Mouse (Mus musculus) neural tube, embryonic 14.5 days (tissue): ENCODE measurements around the gene Elovl6. TPM values are rescaled to one million over a fixed set of nuclear protein-coding genes. Genes with fewer than 3 reads are reported as not detected.

ENCODE experiments used
- ATAC-seq: fragments of 200-750 bp; cut with Nextera tagmentation; 2 replicates; pipeline ENCODE4 v1.8.0; 2017; ENCODE audit warnings: low read depth, mild to moderate bottlenecking, moderate TSS enrichment, moderate library complexity
- H3K27ac ChIP-seq: fragments of 300-500 bp; sonication (generic); 2 replicates; pipeline ENCODE4 v1.5.1; 2014; ENCODE audit warnings: low read depth, mild to moderate bottlenecking, control low read depth, low read length, moderate library complexity, mixed read lengths
- H3K27me3 ChIP-seq: fragments of 300-500 bp; sonication (generic); 2 replicates; pipeline ENCODE4 v1.6.1; 2014; ENCODE audit warnings: low read length; ENCODE audit not compliant: control insufficient read depth, insufficient read depth
- H3K36me3 ChIP-seq: fragments of 300-500 bp; sonication (generic); 2 replicates; pipeline ENCODE4 v1.6.1; 2014; ENCODE audit warnings: low read length, mixed read lengths; ENCODE audit not compliant: control insufficient read depth, insufficient read depth
- H3K4me1 ChIP-seq: fragments of 300-500 bp; sonication (generic); 2 replicates; pipeline ENCODE4 v1.6.1; 2014; ENCODE audit warnings: low read length; ENCODE audit not compliant: control insufficient read depth, insufficient read depth
- H3K4me2 ChIP-seq: fragments of 300-500 bp; sonication (generic); 2 replicates; pipeline ENCODE4 v1.6.1; 2014; ENCODE audit warnings: mild to moderate bottlenecking, low read depth, low read length, control low read depth
- H3K4me3 ChIP-seq: fragments of 300-500 bp; sonication (generic); 2 replicates; pipeline ENCODE4 v1.5.1; 2014; ENCODE audit warnings: low read depth, low read length, control low read depth, mixed read lengths
- H3K9ac ChIP-seq: fragments of 300-500 bp; sonication (generic); replicated peaks from 2 replicates; pipeline ENCODE4 v1.6.1; 2014; ENCODE audit warnings: low read depth, mild to moderate bottlenecking, control low read depth, low read length, mixed read lengths
- H3K9me3 ChIP-seq: fragments of 300-500 bp; sonication (generic); 2 replicates; pipeline ENCODE4 v1.6.1; 2016; ENCODE audit warnings: low read length; ENCODE audit not compliant: control insufficient read depth
- WGBS: fragments of 180-500 bp; shearing (Covaris S2); extraction: QIAGEN DNeasy Blood & Tissue Kit; methylation state at CpG from one replicate; pipeline ENCODE4 v1.1.7; 2014; 5-methylcytosine and 5-hydroxymethylcytosine counted together
- polyA plus RNA-seq: library from polyadenylated mRNA; unstranded; fragments of >200 nt; fragmentation: Nextera tagmentation; extraction: Ambion mirVana; gene quantifications from 2 replicates; pipeline ENCODE4 v1.2.1, GENCODE M21; 2014

Gene Elovl6
- polyA plus RNA-seq, 1 experiment from 2014 or later: 35.0 TPM

- Histone ChIP-seq H3K27me3 (no peaks in the 10 kb centered on the region), H3K4me1 (no peaks in the 10 kb centered on the region), H3K4me2 (no peak overlapping the region), H3K27ac (no peak overlapping the region), H3K9me3 (no peaks in the 10 kb centered on the region), H3K36me3 (no peaks in the 10 kb centered on the region), H3K9ac (0 out of 2 replicates have a peak overlapping the region, but pooled peaks have one; percentile 3), H3K4me3 (no peak overlapping the region)
- 97% methylated on average over 11 of the region's 11 CpGs for WGBS
- ATAC-seq: no peak
Measured at GRCm38 (mm10) chr3:129578741-129579475, 46.8 kb downstream of the Elovl6 start.

GRCm38 (mm10) chr3:129581024-129581423 is 48.9 kb downstream of the Elovl6 start:
- Histone ChIP-seq H3K4me3 (no peak overlapping the region), H3K9ac (no peak overlapping the region), H3K4me2 (no peak overlapping the region), H3K27me3 (no peaks in the 10 kb centered on the region), H3K36me3 (no peaks in the 10 kb centered on the region), H3K27ac (no peak overlapping the region), H3K4me1 (no peaks in the 10 kb centered on the region), H3K9me3 (no peaks in the 10 kb centered on the region)
- ATAC-seq: no peak
- 73% methylated on average over 3 of the region's 3 CpGs for WGBS

- ATAC-seq: no peak
- no peak overlapping the region for H3K4me2 ChIP-seq
- H3K9ac ChIP-seq: no peak overlapping the region
- H3K4me3 ChIP-seq: no peak overlapping the region
- H3K36me3 ChIP-seq: no peaks in the 10 kb centered on the region
- no peaks in the 10 kb centered on the region for H3K9me3 ChIP-seq
- no peak overlapping the region for H3K27ac ChIP-seq
- WGBS: 83% methylated on average over 4 of the region's 4 CpGs
- H3K4me1 ChIP-seq: no peaks in the 10 kb centered on the region
- H3K27me3 ChIP-seq: no peaks in the 10 kb centered on the region
Measured at GRCm38 (mm10) chr3:129582449-129582848, 50.3 kb downstream of the Elovl6 start.

DNA sequence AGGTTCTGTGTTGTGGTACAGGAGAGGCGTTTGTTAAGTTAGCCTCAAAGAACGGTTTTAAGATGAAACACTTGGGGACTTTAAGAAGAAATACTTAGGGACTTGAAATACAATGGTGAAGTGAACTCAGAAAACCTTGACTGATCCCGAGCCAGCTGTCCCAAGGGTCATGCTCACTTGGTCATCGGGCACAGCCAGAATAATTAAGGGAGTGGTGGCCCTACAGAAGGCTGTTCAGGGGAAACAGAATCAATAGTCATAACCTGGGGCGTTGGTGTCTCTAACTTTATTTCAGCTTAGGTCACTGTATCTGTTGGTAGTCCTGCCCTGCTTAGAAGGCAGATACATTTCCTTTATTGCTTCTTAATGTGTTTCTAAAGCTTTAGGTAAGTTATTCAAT is 51.1 kb downstream of the Elovl6 start:
- Histone ChIP-seq H3K36me3 (no peaks in the 10 kb centered on the region), H3K4me2 (no peak overlapping the region), H3K4me3 (no peak overlapping the region), H3K4me1 (no peaks in the 10 kb centered on the region), H3K9me3 (no peaks in the 10 kb centered on the region), H3K9ac (no peak overlapping the region), H3K27me3 (no peaks in the 10 kb centered on the region), H3K27ac (no peak overlapping the region)
- no peak for ATAC-seq
- 86% methylated on average over 5 of the region's 5 CpGs for WGBS

- Histone ChIP-seq H3K9ac (no peak overlapping the region), H3K9me3 (no peaks in the 10 kb centered on the region), H3K36me3 (no peaks in the 10 kb centered on the region), H3K4me3 (no peak overlapping the region), H3K4me1 (no peaks in the 10 kb centered on the region), H3K4me2 (no peak overlapping the region), H3K27me3 (no peaks in the 10 kb centered on the region), H3K27ac (no peak overlapping the region)
- WGBS: 88% methylated on average over 8 of the region's 8 CpGs
- no peak for ATAC-seq
Measured at GRCm38 (mm10) chr3:129587916-129588315, 55.8 kb downstream of the Elovl6 start.

DNA sequence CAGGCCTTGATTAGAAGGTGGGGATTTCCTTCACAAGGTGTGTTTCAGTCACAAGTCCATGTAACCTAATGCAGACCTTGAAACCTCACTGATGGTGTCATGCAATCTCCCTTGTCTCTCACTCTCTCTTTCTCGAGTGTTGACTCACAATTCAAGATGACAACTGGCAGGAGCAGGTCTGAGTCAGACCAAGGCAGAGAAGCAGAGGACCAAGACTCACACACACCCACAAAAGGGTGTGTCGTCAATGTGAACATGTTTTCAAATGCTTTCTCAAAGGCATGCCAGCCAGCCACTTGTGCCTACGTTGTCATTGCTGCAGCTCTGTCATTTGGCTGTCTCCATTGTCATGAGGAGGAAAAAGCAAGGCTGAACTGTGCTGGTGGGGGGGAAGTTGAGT is 56.6 kb downstream of the Elovl6 start:
- Histone ChIP-seq H3K27me3 (no peaks in the 10 kb centered on the region), H3K36me3 (no peaks in the 10 kb centered on the region), H3K27ac (no peak overlapping the region), H3K4me3 (no peak overlapping the region), H3K9me3 (no peaks in the 10 kb centered on the region), H3K4me1 (no peaks in the 10 kb centered on the region), H3K9ac (no peak overlapping the region), H3K4me2 (no peak overlapping the region)
- WGBS: 84% methylated on average over 3 of the region's 3 CpGs
- no peak for ATAC-seq

DNA sequence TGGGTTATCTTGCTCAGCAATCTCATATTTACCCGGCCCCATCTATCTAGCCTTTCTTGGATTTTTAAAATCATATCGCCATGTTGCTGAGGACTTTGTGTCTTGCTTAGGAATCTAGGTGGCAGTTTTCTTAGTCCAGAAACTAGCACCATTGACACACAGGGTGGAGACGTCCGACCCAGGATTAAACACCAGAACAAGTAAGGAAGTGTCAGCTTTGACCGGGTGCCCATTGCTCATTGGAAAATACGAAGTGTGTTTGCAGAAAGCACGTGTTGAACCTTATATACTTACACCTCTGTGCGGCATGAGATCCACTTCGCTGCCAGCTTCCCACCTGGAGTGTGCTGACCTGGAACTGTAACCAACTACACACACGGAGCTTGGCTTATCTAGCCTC is 57.5 kb downstream of the Elovl6 start:
- no peaks in the 10 kb centered on the region for H3K36me3 ChIP-seq
- 97% methylated on average over 10 of the region's 10 CpGs for WGBS
- no peak overlapping the region for H3K9ac ChIP-seq

GRCm38 (mm10) chr3:129590548-129591226 is 58.5 kb downstream of the Elovl6 start:
- WGBS: 80% methylated on average over 17 of the region's 17 CpGs
- H3K27me3 ChIP-seq: no peaks in the 10 kb centered on the region
- H3K4me3 ChIP-seq: no peak overlapping the region
- no peaks in the 10 kb centered on the region for H3K9me3 ChIP-seq
- no peaks in the 10 kb centered on the region for H3K36me3 ChIP-seq
- ATAC-seq: no peak
- no peak overlapping the region for H3K4me2 ChIP-seq
- H3K27ac ChIP-seq: no peak overlapping the region
- no peak overlapping the region for H3K9ac ChIP-seq
- no peaks in the 10 kb centered on the region for H3K4me1 ChIP-seq

More for the DNA sequence above, 57.5 kb downstream of the Elovl6 start:
- Histone ChIP-seq H3K4me1 (no peaks in the 10 kb centered on the region), H3K4me3 (no peak overlapping the region), H3K27ac (no peak overlapping the region), H3K4me2 (no peak overlapping the region), H3K9me3 (no peaks in the 10 kb centered on the region), H3K27me3 (no peaks in the 10 kb centered on the region)
- no peak for ATAC-seq

GRCm38 (mm10) chr3:129591251-129591650 is 59.1 kb downstream of the Elovl6 start:
- Histone ChIP-seq H3K4me1 (no peaks in the 10 kb centered on the region), H3K4me3 (no peak overlapping the region), H3K9me3 (no peaks in the 10 kb centered on the region), H3K27me3 (no peaks in the 10 kb centered on the region), H3K36me3 (no peaks in the 10 kb centered on the region), H3K4me2 (no peak overlapping the region), H3K27ac (no peak overlapping the region), H3K9ac (no peak overlapping the region)
- 79% methylated on average over 9 of the region's 9 CpGs for WGBS
- ATAC-seq: no peak
